Mouse (Mus musculus) megakaryocyte, adult 5-6 weeks (primary cell): Measurements from ENCODE around the gene Prkce. TPM values are rescaled to one million over a fixed set of nuclear protein-coding genes. Genes with fewer than 3 reads are reported as not detected.

Experiments used
- ATAC-seq: 2 replicates; pipeline ENCODE4 v1.8.0; 2016; ENCODE audit warnings: mild to moderate bottlenecking, inconsistent platforms; ENCODE audit not compliant: poor library complexity, severe bottlenecking
- total RNA-seq, 2 experiments: library from RNA; stranded (forward) in 1 of 2; stranded (reverse) in 1 of 2; fragments of 153-499, 151-499 nt in 1 of 2; fragments of 221-1000, 200-1000 nt in 1 of 2; gene quantifications; 2 replicates each; pipeline versions ENCODE4 v1.2.3 to v1.2.4; 2015 to 2017

The Prkce gene
- total RNA-seq, 2 experiments from 2014 or later, result 3.5 to 8.1 TPM

DNA sequence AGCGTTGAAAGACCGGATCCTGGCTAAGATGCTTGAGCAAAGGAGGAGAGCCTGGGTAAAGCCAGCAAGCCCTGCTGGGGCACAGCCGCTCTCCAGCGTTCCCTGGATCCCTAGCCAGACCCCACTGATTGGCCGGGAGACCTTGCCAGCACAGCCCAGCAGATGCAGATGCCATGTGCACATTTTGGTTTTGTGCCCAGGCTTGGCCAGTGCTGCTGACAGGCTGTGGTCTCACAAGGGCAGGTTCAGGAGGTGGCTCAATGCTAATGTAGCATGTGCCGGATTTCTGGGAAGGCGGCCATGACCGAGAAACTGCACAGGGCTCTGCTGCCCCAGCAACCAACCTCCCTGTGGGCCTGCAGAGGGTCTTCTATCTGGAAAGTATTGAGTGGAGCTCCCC is 86.7 kb downstream of the Prkce start:
- ATAC-seq, result no peak

DNA sequence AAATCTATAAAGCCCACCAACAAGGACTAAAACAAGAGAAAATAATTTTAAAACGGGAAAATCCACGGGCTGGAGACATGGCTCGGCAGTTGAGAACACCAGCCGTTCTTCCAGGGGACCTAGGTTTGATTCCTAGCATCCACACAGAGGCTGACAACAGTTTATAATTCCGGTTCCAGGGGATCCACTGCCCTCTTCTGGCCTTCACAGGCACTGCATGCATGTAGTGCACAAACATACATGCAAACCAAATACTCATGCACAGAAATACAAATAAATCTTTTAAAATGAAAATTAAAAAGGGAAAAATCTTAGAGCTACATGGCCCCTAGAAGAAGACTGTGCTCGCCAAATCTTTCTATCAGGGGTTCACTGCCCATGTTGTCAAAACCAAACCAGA is 87.4 kb downstream of the Prkce start:
- ATAC-seq, result no peak

DNA sequence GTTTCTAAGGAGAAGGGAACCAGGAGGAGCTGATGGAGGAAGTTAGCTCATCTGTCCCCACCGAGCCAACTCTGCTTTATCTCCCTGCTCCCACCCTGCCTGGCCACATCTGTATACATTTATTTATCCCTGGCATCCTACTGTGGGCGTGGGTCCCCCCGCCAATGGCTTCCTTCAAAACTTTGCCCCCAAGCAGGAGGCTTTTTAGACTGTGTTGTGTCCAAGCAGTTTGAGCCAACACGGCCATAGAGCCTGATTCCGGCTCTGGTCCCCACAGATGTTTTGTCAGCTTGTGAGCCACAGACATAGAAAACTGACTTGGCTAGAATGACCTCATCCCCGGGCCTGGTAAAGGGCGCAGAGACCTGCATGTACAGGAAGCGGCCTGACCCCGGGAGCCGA is 89.1 kb downstream of the Prkce start:
- no peak for ATAC-seq

DNA sequence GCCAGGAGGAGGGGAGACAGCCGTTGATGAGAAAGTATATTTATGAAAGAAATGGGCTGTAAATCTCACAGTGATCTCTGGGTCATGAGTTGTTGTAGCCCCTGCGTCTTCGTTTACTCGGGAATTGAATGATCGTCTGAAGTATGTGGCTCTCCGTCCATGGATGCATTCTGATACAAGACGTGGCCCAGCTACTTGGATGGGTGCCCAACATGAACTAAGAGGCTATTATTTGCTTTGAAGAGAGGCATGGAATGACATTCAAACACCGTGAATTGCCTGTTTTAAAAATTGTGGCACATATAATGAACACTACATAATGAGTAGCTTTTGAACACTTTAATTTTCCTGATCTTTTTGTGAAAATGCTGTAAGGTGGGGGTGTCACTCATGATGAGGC is 93.5 kb downstream of the Prkce start:
- no peak for ATAC-seq

DNA sequence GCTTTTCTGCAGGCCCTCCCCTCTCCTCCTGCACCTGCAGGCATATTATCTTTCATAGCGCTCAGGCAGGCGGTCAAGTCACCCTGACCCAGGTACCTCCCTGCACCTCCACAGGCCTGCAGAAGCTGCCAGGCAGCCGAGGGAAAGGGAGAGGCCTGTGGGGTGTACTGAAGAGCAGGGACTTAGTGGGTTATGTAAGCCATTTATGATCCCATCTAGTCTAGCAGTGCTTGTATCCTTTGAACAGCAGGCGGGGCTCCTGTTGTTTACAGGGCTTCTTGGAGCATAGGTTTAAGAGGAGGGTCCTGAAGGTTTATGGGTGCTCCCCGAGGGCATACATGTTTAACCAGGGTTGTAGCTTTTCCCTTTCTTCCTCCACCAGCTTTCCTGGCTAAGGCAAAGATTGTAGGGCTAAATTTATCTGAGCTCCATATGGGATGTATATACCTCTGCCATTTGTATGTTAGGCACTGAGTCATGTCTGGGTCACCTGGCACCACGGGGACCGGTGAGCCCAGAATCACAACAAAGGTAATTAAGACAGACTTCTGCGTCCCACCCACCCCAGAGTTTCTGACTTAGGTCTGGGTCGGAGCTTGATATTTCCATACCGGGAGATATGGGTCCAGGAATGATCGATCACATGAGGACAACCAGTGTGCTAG is 96.5 kb downstream of the Prkce start:
- ATAC-seq, result no peak

DNA sequence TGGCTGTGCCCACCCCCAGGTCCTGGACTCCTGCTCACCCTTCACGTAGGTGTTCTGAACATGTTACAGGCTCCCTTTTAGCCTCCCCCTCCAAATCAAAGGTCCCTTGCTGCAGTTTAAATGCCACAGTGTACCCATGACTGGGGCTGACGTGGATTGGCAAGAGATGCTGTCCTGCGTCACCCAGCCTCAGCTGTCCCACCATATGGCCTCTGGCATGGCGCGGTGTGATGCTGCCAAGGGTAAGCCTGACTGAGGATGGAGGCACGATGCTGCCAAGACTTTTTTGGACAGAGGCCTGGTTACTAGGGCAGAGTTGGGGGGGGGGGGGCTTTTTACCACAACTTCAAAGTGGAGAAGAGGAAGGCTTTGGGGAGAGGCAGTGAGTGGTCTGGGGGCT is 98.5 kb downstream of the Prkce start:
- ATAC-seq, result no peak

DNA sequence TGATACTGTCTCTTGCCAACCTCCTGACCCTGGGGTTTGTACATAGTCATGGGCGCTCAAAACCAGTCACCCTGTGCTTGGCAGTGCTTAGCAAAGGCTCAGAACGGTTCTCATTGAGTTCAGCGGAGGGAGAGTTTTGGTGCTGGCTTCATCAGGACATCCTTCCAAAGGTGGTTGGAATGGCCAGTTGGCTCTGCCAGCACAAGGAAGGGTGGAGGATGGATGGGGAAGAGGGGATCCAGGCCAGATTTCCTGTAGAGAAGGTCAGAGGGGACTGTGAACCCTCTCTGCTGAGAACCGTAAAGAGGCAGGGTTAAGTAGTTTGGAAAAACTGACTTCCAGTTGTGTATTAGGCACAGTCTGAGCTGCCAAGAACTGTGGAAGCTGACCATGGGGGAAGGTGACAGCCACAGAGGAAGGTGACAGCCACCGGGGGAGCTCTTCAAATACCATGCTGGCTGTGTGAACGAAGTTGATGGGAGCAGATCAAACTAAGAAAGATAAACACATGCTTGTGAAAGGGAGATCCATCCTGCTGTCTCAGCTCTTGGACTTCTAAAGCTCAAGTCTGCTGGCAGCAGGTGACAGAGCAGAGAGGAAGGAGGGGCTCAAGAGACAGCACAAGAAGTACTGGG is 99.7 kb downstream of the Prkce start:
- no peak for ATAC-seq

DNA sequence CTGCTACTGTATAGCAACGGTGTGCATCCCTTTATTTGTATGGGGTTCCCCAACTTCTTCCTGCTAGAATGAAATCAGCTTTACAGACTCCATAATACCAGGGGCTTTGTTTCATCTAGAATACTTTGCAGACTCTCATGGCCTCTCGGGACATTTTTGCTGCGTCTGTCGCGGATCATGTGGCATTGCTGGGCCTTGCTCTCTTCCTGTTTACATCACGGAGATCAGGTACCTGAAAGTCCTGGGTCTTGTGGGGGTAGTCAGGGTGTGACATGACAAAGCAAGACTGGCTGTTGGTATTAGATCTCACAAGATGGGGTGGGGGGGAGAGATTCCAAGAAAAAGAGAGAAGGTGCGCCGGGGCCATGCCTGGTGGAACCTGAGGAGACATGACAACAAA is 102.1 kb downstream of the Prkce start:
- ATAC-seq, result no peak

DNA sequence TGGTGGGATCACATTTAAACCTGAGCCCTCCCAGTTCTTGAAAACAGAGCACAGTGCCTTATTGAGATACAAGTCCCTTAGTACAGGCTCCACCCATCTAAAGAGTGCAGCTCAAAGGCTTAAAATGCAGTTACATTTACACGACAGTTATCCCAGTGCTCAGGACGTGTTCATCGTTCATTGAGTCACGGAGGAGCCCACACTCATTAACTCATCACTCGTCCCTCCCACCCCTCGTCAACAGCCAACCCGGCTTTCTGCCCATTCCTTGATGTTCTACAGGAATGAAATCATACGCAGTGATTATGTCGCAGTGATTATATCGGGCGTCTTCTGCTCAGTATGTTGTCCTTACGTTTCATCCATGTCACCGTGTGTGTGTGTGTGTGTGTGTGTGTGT is 102.9 kb downstream of the Prkce start:
- no peak for ATAC-seq

DNA sequence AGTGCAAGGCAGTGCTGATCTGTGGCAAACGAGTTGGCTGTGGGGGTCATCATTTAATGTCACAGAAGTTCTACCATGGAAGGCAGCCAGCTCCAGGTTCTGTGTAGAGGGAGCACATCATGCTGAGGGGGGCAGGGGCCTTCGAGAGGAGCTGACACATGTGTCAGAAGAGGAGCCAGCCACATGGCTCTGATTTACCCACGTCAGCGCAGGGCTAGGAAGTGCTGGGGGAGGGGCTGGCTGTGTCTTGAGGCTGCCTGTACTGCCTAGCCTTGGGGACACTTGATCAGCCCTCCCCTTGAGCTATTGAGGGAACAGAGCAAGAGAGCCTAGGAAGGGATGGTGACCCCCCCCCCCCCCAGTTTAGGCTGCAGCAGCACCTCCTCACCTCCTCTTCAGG is 103.7 kb downstream of the Prkce start:
- ATAC-seq, result no peak

DNA sequence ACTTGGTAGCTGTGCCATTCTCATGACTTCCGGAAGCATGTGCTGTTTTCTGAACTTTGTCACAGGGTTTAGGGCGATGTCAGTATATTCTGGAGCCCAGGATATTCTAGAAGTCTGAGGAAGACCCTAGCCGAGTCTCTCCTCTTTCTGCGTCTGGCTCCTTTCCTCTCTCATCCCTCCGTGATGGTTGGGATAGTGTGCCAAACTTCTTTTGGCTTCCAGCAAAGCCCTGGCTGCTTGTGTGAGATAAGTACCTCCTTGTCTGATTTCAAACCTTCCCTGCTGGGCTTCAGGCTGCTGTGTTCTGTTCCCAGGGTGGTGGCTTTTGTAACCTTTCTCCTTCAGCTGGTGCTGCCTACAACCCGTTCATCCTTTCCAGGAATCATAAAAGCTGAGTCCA is 105.4 kb downstream of the Prkce start:
- no peak for ATAC-seq

DNA sequence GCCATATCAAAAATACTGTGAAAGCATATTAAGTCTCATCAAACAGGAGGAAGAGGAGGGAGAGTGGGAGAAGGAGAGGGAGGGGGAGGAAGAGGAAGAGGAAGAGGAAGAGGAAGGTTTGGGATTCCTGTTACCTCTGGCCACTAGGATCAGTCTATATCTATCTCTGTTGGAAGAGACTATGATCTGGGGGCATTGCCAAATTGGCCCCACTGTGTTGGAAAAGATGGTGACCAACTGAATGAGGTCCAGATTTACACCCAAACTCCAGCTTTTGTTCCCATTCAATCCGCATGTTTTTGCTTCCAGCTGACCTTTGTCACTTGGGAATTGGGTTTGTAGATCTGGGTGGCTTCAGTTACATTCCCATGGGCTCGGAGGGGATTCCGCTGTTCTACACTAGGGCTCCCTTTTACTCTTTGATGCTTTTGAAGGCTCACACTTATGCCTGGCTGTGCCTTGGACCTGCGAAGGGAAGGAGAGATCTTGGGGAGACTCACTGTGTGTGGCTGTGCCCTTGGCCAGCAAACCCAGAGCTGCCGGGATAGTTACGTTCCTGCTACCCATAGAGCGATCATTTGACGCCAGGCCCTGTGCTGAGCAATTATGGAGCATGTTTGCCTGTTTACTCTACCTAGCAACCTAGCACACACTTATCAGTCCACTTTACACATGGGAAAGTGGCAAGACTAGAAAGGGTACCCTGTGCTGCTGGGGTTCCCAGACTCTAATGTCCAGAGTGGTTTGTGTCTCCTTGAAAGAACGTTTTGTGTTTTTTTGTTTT is 106.2 kb downstream of the Prkce start:
- ATAC-seq, result no peak

DNA sequence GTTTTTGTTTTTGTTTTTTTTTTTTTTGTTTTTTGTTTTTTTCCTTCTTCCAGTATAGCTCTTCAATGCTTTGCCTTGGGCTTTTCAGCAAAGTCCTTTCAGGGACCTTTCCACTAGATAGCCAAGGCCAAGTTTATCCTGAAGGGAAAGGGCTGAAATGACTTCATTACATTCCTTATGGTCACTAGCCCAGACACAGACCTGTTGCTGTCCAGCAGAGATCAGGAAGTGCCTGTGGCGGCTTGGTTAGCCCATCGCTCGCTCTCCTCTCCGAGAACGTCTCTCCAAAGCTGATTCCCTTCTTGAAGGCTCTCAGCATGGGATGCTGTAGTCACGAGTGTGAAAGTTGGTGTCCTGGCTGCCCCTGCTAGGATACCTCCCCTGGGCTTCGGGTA is 106.8 kb downstream of the Prkce start:
- no peak for ATAC-seq

DNA sequence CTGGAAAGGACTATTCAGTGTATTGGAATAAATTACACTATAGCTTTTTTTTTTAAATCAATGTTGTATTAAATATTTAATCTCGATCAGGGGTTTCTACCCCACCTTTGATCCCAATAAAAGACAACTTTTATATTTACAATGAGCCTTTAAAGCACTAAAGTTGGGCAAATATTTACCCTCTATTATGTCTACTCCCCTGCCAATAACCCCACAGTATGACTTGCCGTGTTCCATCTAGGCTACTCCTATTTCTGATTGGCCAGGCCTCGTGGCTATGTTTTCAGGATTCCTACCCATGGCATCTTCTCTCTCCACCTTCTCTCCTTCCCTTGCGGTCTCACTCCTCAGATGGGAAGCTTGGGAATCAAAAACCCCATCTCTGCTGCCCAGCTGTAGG is 108.8 kb downstream of the Prkce start:
- no peak for ATAC-seq

DNA sequence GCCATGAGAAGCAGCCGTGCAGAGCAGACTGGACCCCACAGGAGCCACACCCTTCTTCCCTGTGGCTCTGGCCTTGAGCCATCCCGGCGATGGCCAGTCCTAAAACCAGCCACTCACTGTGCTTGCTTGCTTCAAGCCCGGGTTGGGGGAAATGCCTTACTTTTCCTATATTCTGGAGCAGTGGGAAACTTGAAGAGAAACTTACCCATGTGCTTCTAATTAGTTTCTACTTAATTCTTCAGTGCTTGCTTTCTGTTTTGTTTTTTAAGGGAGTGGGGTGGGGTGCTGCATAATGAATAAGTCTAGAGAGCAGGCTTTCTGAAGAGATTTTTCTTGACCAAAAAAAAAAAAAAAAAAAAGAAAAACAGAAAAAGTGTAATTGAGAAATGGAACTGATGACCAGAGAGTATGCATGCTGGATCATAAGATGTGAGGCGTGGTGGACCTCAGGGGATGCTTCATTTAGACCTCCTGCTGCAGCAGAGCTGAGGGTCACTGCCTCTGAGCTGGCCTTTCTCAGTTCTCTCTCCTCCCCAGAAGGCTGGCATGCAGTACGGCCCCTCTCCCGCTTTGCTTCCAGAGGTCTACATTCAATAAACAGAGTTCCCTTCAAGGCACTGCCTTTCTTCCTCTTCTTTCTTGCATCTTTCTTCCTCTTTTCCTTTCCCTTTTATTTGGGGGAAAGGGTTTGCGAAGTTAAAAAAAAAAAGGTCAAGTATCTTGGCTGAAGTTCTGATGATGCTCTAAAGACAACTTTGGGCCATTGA is 109.6 kb downstream of the Prkce start:
- ATAC-seq, result peak; percentile 60

DNA sequence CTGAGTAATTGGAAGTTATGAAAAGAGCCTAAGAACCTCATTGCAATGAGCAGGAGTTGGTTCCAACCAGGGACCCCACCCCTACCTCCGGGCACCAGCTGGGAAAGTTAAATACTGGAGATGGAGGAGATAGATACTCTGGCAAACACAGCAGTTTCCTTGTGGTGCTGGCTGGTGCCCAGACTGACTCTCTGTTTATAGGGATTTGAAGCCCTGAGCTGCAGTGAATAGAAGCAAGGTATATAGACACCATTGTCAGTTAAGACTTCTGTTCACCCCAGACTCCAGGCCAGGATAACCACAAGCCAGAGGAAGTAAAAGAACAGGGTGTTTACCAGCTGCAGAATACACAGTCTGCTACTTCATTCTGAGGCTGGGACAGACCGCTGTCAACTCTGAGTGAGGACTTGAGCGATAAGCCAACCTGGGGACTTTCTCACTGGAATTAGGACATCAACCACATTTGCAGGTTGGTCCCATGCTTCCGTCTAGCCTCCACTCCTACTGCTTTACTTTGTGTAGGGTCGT is 110.5 kb downstream of the Prkce start:
- ATAC-seq, result peak; percentile 63

DNA sequence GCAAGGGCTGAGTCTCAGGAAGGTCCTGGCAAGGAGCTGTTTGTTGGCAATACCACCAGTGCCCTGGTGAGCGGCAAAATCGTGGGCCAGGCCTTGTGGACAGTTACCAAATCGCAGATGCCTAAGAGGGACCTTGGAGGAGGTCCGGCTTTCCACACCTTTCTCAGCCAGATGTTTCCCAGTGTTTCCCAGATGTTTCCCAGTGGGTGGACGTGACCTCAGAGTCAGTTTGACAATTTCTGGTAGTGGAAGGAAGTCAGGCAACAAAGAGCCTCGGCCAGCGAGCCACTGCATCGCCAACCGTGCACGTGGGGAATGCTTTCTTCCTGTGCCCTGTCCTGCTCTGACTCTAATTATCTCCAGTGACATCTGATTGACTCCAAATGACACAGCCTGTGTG is 112.2 kb downstream of the Prkce start:
- no peak for ATAC-seq

DNA sequence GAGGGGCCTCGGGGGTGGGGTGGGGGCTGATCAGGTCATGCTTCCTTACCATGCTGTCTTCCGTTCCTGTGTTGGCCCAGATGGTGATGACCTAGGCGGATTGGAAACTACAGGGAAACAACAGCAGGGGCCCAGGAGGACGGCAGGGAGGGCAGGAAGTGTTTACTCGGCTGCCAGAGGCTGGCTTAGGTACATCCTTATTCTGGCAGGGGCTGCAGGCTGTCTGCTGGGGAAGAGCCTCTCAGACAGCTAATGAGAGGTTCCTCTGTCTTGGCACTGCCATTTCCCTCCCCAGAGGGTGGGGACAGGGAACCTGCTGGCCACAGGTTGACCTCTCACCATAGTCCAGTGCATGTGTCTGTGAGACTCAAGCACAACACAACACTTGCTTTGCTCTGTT is 116.2 kb downstream of the Prkce start:
- ATAC-seq, result peak; percentile 67

DNA sequence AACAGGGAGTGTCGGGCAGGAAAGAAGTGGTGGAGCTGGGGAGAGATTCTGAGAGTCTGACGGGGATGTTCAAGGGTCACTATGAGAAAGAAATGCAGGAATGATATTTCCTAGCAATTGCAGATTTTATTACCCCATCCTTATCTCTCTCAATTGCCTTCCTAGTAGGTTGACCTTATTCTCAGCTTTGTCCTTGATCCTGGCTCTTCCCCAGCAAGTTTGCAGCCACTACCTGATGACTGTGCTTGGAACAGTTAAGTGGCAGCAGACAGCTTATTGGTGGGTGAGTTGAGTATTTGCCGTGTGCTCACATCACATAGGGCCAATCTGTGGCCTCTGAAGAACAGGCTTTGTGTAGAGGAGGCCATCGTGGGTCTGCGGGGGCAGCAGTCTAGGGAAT is 117.5 kb downstream of the Prkce start:
- ATAC-seq, result no peak

DNA sequence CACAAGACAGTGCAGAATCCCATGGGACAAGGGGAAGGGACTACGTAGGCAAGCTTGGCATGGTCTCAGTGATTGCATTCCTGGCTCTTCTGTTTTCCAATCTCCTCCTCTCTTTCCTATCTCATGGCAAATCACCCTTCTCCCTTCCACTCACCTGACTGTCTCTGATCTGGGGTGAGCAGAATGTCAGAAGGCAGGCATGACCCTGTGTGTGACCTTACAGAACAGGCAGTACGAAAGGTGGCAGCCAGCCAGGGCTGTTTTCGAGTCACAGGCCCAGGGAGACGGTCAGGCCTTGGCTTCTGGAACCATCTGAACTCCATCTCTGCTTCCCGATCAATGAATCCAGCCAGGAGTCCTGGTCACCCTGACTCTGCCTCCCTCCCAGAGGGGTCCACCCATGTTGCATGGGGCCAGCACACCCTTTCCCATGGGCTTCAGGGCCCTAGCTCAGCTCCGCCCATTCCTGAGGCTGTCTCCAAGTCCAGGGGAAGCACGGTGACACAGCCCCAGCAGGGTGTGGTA is 119.2 kb downstream of the Prkce start:
- no peak for ATAC-seq

DNA sequence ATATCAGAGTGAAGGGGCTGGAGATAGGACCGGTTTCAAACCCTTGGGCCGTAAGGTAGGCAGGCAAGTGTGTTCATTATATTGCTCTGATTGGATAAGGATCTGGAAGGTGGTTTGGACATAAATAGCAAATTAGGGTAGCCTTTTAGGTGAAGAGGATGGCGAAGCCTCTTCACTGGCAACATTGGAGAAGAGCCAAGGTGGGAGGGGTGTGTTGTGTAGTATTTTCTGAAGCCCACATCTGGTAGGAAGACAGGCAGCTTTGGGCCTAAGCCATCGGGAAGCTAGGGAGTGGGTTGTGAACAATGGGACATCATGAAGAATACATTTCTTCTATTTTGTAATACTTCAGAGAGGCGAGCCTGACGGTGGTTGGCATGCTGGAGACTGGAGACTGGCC is 125.1 kb downstream of the Prkce start:
- no peak for ATAC-seq
